Mouse (Mus musculus) large intestine, adult 2 months (tissue): ENCODE measurements around the gene Chst1. TPM values are rescaled to one million over a fixed set of nuclear protein-coding genes. Genes with fewer than 3 reads are reported as not detected.

Experiments
- DNase-seq: peaks from one replicate; pipeline ENCODE4 v3.0.0-alpha.2; 2012; ENCODE audit warnings: low read depth, low spot score
- WGBS: fragments of 180-500 bp; shearing (Covaris S2); methylation state at CpG from one replicate; pipeline ENCODE4 v1.1.7; 2018; 5-methylcytosine and 5-hydroxymethylcytosine counted together
- polyA plus RNA-seq: library from polyadenylated mRNA; depleted of rRNA; stranded (reverse); fragments of >200 nt; gene quantifications from 2 replicates; pipeline ENCODE4 v1.2.3, GENCODE M21; 2012; rRNA removed

Chst1 gene
- polyA plus RNA-seq, 1 experiment: 4.3 TPM

DNA sequence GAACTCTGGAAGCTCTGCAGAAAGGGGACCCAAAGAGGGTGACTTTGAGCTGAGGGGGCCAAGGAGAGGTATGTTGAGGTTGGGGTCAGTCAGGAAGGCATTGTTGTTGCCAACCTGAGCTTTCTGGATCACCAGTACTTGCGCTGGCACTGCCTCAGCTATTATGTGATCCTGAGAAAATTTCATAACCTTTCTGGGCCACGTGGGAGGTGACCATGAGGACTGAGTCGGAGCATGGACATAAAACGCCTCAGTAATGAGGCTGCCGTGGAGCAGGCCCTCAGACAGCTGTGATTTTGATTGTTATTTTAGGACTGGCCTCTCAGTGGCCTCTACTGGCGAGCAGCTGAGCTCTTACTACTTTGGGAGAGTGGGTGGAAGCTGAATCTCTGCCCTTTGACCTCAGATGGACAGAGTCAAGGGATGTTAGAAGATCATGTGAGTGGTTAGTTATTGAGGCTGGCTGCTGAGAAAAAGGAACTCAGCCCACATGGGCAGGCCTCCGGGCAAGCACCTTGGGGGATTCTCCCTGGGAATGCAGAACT, 60.1 kb downstream of the Chst1 start:
- WGBS: 52% methylated on average over 7 of the region's 7 CpGs

DNA sequence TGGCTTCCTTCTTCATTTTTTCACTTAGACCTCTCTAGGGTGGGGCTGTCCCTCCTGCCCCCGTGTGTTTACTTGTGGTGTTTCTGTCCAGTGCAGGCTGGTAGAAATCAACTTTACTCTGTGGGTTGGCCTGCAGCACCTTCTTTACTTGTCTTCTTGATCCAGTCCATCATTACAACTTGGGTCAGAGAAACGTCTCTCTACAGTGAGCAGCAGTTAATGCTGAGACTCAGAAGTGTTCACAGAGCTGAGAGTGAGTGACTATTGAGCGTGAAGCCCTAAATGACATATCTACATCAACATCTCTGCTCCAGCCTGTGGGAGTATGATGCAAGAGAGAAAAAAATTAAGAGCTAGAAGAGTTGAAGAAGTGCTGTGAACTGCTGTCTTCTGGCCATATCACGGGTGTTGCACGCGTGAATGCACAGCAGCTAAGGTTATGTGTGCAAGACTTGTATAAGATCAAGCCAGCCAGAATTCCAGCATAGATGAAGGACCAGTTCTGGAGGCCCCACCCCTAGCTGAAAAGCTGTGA, 63.1 kb downstream of the Chst1 start:
- no peak for DNase-seq
- 79% methylated on average over 6 of the region's 6 CpGs for WGBS

More for the DNA sequence above, 60.1 kb downstream of the Chst1 start:
- no peak for DNase-seq

Other genes with a start within 250 kb of the Chst1 start
- gene Pex16, start 225.0 kb upstream of the Chst1 start, polyA plus RNA-seq: 80.6 and 112 TPM in 2 replicates
- gene Large2, start 224.8 kb upstream of the Chst1 start, polyA plus RNA-seq: 15.0 and 16.4 TPM in 2 replicates
- gene 1700029I15Rik, start 217.2 kb upstream of the Chst1 start, polyA plus RNA-seq: 3.5 and 5.9 TPM in 2 replicates
- gene Mapk8ip1, start 198.4 kb upstream of the Chst1 start, polyA plus RNA-seq: 4.7 and 6.1 TPM in 2 replicates
- gene Cry2, start 165.7 kb upstream of the Chst1 start, polyA plus RNA-seq: 6.9 and 10.4 TPM in 2 replicates
- gene Slc35c1, start 139.2 kb upstream of the Chst1 start, polyA plus RNA-seq: 171 and 192 TPM in 2 replicates